Mouse (Mus musculus) R1 (cell line): Measurements from ENCODE around the gene Cd8b1.
"Not testable (repeated sequence)": the region's sequence is repeated elsewhere in the genome, so short reads cannot be mapped to it uniquely, and the experiment has no call there.

Experiments used
- DNase-seq: peaks from one replicate; pipeline ENCODE4 v3.0.0-alpha.2; 2018; ENCODE audit warnings: low read depth, low spot score

Cd8b1 gene

DNA sequence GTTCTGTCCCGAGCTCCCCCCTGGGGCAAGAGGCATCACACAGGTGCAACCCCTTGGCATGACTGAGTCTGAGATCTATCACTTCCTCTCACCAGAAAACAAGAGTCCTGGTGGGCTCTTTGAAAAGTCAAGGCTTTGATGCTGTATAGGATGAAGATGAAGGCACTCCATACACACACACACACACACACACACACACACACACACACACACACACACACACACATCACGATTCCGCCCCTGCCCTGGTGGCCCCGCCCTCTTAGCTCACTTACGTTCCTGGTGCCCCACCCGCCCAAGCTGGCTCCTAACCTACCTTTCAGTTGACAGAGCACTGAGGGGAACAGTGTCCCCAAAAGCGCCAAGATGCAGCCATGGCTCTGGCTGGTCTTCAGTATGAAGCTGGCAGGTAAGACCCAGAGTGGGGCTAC lies at the start of gene Cd8b1:
Gene Cd8b1, plus strand, starts transcription at position 298 of the 431 bp plus-strand sequence.
- no peak for DNase-seq

DNA sequence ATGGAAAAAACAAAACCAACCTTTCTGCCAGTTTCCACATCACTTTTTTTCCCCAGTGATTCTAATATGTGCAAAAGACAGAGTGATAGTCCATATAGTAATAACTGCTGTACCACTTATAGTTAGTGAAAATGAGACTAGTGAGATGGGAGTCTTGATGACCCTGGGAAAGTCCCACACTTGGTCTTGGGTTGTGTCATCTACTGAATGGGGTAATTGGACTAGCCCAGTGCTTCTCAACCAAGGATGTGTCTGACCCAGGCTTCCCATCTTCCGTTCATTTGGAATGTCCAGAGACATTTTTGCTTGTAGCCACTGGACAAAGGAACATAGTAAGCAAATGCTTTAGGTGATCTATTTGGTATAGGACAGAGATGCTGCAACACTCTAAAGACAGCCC lies 48.9 kb upstream of the Cd8b1 start:
- no peak for DNase-seq

DNA sequence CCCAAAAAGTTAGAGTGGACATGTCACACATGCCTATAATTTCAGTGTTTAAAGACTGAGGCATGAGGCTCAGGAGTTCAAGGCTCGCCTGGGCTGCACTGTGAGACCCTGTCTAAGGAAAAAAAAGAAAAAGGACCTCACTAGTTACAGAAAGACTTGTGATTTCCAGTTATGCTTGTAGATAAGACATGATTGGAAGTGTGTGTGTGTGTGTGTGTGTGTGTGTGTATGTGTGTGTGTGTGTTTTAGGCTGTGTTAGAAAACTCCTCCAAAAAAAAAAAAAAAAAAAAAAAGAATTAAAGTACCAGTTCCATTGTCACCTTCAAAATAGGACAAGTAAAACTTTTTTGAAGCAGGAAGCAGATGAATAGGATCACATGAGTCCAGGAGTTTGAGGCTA lies 48.0 kb upstream of the Cd8b1 start:
- no peak for DNase-seq

DNA sequence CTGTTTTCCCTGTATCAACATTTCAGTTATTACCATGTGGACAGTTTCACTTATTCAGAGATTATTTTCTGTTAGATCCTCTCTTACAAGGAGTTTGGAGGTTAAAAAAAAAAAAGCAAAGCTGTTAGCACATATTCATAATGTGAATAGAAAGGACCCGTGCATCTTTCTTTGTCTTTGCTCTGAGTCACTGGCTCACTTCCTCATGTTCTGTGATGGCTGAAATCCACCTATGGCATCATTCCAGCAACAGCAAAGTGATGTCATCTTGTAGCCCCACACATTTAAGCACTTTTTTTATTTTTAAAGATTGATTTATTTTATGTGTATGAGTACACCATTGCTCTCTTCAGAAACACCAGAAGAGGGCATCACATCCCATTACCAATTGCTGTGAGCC lies 43.2 kb upstream of the Cd8b1 start:
- no peak for DNase-seq

DNA sequence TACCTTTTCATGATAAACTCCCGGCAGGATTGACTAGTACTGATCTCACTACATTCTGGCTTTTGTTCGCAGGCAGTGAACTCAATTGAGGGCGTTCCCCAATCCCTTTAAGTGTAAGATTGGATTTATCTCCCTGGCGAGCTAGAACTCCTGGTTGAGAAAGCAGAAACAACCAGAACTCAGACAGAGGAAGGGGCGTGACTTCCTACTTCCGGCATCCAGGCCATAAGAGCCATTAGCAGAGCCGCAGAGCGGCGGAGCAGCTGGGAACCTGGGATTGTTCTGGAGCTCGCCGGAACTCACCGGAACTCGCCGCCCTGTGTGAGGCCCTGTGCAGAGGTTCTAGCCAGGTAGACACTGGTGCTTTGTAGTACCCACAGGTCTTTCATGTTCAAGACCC lies 29.1 kb upstream of the Cd8b1 start:
- peak; percentile 98 for DNase-seq

DNA sequence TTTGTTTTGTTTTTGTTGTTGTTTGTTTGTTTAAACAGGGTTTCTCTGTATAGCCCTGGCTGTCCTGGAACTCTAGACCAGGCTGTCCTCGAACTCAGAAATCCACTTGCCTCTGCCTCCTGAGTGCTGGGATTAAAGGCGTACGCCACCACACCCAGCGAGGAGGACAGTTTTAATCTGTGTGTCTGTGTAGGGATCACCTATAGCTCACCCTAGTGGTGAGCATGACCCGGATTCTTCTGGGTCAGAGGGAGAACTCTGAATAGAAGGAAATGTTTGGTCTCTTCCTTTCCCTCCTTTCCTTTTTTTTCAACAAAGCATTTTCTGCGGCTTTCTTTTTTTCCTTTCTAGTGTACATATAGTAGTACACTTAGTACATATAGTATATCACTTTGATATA lies 27.3 kb upstream of the Cd8b1 start:
- DNase-seq: peak; percentile 55

DNA sequence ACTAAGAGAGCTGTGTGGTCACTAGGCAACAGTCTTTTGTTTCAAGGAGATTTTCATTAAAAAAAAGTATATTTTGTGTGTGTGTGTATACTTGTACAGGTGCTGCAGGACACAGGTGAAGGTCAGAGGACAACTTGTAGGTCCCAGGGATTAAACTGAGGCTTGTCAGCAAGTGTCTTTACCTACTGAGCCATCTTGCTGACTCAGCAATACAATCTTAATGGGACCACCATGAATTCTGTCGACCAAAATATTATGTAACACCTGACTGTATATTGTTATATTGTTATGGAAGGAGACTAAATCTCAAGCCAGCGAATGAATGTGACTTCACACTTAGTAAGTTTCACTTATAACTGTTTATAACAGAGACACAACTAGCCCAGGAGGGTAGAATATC lies 24.5 kb upstream of the Cd8b1 start:
- DNase-seq: no peak

DNA sequence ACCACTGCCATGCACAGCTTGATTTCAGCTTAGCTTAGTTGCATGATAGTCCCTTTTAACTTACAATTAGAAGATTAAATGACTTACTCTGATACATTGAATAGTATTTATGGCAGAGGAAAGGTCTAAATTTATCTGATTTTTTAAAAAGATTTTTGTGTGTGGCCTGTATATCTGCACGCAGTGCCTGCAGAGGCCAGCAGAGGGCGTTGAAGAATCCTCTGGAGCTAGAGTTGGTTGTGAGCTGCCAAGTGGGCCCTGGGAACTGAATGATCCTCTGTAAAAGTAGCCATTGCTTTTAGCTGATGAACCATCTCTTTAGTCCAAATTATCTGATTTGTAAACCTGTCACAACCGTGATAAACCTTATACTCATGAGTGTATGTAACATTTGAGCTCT lies 23.8 kb upstream of the Cd8b1 start:
- peak; percentile 72 for DNase-seq

DNA sequence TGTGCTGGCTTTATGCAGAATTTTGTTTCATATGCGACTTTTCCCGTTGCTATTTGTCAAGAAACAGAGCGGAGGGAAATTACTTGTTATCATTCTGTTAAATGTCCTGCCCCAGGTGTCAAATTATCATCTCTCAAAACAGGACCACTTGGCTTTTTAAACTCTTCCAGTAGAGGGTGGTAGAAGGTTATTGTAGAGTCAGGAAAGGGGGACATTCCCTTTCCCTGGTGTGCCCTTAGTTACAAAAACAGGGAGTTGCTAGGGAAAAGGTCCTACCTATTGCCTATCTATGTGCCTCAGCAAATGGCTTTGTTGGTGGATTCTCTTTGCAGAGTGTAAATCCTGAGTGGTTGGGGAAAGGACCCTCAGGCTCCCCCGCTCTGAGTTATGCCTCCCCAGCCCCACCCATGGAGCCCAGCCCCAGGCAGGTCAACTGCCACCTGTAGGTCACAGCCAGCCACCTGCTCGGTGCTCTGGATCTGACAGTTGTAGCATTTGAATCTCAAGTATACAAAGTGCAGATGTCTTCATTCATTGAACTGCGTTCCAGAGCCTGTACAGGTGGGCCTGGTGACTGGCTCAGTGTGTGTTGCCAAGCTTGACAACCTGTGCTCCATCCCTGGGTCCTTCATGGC lies 20.4 kb upstream of the Cd8b1 start:
- DNase-seq: peak; percentile 67

DNA sequence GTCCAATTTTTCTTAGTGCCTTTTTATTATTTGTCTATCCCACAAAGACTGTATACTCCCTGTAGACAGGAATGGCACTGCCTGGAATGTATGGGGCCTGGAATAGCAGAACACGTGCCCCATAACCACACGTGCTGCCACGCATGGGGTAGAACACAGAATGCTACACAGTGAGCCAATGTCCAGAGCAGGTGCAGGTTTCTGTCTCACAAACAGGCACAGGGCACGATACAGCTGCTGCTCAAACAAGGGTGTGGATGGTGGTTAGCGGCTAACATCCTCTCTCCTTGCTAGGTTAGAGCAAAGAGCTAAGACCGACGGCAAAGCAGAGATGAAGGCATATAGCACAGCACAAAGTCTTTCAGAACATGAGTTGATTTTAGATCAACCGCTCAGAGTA lies 15.1 kb upstream of the Cd8b1 start:
- DNase-seq: no peak

DNA sequence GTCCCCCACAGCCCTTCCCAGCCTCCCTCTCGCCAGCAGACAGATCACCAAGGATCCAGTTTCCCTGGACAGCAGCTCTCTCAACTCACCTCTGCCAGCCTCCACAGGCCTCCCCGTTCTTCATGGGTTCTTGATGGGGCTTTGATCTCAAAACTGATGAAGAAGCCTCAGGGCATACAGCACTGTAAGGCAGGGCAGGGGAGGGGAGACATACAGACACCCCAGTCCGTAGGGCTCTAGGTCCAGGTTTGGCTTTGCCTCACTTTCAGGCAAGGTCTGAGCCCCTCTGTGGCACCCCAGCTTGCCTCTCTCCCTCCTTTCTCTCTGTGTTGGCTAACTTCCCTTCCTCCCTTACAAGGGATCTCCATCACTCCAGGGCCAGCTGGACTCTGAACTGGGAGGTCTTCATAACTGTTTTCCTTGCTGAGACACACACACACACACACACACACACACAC lies 733 bp upstream of the Cd8b1 start, which contains the start of gene Smyd1:
Gene Smyd1, minus strand, starts transcription at position 408 of the 458 bp plus-strand sequence.
- no peak for DNase-seq

DNA sequence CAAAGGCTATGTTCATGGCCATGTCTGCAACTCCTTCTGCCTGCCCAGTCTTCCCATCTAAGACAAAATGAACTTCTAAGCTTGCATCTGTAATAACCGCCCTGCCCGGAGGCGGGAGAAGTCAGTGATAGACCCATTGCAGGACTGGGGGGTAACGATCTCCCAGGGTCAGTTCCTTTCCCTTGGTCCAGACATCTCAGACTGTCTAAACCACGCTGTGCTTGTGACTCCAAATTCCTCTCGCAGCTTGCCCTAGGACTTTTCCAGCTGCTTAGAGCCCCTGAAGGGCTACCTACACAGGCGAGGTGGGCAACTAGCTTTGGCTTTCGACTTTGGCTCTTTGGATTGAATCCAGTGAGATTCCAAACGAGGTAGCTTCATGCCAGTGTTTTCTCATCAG lies 2.2 kb downstream of the Cd8b1 start:
- DNase-seq: no peak

DNA sequence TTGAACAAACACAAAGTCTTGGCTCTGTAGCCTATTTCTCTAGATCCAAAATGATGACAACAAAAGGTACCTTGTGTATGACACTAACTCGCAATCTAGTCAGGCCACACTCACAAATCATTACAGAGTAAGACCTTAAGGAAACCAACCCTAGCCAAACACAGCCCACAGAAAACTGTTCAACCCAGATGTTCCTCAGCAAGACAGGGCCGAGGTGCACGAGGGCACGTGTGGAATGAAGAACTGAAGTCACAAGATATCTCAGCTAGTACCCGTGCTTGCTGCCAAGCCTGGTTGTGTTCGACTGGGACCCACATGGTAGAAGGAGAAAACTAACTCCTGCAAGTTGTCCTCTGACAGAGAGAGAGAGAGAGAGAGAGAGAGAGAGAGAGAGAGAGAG lies 7.3 kb downstream of the Cd8b1 start:
- DNase-seq: no peak

DNA sequence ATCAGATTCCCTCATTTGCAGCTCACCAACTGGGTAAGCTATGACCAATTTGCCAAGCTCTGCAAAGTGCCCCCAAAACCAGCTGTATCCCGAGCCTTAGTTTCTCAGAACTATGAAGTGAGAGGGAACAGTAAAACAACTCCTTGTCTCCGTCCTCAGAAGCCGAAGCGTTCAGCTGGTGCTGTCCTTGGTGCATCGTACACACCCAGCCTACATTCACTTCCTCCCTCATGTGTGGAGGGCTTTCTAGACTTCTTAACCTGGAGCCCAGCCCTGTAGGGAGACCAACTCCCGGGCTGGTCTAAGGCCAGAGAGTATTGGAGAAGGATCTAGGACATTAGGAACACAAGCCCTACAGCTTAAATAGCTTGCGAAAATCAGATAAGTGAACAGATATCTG lies 7.9 kb downstream of the Cd8b1 start:
- no peak for DNase-seq

DNA sequence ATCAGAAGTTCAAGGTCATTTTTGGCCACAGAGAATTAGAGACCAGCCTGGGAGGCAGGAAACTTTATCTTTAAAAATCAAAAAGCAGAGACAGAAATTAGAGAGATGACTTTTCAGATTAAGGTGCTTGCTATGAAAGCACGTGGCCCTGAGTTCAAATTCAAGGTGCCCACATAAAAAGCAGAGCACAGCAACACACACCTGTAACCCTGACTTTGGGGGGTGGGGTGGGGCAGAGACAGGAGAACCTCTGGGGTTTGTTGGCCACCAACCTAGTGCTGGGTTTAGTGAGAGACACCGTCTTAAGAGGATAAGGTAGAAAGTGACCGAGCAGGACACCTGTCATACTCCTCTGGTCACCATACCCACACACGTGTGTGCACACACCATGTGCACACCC lies 8.9 kb downstream of the Cd8b1 start:
- not testable (repeated sequence) for DNase-seq

DNA sequence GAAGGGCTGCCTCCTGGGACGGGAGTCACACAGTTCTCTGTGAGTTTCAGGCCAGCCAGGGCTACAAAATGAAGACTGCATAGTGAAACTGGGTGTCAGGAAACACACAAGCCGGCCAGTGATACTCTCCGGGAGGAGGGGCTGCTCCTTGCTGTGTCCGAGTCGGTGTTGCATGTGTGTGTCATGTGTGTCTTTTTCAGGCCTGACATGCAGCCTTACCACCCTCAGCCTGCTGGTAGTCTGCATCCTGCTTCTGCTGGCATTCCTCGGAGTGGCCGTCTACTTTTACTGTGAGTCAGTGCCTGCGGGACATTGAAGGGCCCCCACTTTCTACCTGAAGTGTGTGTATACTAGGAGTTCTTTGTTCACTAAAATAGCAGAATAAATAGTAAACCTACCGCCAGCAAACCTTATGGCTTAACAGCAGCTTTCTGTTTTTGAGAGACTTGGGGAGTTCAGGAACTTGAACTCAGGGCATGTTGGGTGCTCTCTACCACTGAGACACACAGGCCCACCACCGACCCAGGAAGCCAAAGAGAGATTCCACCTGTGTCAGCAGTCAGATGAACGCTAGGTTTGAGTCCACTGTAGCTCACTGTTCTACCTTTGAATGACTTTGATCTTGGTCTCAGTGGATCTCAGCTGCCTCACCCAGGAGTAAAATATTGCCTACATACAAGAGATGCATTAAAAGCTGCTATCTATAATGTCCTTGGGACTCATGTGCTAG lies 9.8 kb downstream of the Cd8b1 start:
- no peak for DNase-seq

DNA sequence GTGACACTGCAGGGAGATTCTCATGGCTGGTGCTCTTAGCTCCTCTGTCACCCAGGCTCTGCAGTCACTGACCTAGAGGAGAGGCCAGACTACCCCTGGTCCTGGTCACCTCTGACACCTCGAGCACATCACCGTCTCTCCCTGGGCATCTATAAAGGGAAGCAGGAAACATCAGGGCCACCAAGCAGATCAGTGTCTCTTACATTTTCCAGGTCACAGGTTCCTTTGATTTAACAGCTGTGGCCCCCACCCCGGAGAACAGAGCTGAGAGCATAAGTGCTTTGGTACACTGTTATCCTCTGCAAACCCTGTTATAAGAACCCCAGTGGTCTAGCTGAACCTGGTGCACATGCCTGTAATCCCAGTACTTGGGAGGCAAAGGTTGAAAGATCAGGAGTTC lies 10.4 kb downstream of the Cd8b1 start:
- DNase-seq: no peak

DNA sequence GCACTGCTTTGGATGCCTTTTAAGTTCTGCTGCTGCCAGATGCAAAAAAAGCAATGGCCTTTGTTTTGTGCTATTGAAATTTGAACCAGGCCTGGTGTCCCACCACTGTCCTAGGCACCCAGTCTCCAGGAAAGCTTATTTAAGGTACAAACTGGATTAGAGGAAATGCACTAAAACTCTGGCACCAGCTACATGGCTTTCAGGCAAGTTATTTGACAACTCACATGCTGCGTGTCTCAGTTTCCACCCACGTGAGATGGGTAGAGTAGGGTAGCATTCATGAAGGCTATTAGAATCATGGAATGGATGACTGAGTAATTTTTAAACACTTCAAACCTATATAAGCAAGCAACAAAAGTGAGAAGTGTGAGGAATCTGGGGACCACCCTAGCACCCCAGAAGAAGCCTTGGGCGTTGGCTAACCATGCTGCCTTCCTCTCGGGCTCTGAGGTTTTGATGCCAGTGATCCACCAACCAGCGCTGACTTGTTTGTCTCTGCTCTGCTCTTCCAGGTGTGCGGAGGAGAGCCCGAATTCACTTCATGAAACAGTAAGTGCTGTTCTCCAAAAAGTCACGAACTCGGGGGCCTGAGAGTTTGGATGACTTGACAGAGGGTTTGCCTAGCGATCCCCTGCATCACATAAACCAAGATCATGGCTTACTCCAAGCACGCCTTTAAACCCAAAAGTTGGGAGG lies 11.1 kb downstream of the Cd8b1 start:
- DNase-seq: no peak

DNA sequence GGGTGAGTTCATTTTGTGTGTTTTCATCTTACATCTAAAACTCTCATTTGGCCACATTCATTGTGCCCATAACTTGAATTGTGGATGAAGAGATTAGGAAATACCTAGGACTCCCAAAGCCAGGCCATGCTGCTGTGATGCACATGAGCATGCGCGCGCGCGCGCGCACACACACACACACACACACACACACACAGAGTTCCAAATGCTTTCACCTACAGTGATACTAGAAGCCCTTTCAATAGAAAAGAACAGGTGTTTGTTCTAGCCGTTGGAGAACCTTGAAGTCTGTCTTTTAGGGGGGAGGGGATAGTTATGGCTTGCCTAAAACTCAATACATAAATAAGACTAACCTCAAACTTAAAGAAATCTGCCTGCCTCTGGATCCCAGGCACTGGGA lies 15.1 kb downstream of the Cd8b1 start:
- DNase-seq: no peak

DNA sequence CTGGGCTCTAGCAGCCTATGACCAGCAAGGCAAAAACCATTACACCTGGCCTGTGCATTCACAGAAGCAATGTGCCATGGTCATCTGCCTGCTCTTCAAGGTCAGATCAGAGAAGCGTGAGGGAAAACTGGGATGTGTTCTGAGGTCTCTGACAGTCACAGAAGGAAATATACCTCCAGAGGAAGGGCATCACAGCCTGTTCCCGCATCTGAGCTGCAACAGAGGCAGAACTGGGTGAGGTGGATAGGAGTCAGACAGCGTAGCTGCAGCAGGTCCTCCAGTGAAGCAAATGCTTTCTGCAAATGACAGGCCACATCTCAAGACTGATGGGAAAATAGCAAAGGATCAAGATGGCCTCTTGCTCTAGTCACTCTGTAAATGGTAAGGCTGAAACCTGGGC lies 16.4 kb downstream of the Cd8b1 start:
- DNase-seq: no peak

DNA sequence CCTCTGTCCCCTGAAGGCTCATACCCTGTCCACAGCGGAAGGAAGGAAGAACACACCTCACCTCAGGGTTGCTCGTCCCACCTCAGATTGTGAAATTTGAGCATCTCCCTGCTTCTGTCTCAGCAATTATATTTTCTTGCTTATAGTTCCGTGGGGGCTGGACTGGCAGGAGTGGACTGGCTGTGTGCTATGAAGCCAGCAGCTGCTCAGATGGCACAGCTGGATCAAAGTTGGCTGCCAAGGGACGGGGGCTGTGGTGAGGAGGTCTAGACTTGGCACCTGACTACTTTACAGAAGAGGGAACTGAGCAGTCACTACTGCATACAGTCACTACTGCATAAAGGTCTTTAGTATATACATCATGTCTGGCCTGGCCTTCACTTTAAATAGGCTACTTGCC lies 16.8 kb downstream of the Cd8b1 start:
- no peak for DNase-seq

DNA sequence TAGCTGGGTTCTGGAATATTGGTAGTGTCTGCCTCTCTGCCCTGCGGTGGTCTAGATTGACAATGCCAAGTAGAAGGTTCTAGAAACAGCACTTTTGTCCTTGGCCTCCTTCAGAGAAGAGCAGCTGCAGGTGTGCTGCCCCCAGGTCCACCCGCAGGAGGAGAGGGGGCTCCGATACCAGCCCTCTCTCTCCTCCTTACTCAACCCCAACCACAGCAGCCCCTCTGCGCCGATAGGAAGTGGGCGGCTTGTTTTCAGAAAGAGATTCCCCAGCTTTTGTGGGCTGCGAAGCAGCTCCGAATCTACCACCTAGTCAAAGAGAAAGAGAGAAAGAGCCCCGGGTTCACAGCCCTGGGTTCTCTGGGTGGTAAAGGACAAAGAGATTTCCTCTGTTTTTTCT lies 18.6 kb downstream of the Cd8b1 start:
- DNase-seq: no peak

DNA sequence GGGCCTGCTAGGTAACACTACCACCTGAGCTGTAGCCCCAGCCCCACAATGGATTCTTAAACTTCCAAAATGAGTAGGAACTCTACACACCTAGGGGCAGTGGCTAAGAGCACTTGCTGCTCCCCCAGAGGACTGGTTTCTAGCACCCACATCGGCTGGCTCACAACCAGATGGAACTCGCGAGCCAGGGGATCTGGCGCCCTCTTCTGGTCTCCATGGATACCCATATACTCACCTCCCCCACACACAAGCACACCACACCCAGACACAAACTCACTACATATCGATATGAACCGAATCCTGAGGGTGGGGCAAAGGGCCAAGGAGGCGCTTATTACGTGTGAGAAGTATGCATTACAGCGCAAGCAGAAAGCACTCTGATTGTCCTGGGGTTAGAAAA lies 25.4 kb downstream of the Cd8b1 start:
- DNase-seq: peak; percentile 63
